ENCODE assay signal across 8 mouse cellular contexts in the genomic region with DNA sequence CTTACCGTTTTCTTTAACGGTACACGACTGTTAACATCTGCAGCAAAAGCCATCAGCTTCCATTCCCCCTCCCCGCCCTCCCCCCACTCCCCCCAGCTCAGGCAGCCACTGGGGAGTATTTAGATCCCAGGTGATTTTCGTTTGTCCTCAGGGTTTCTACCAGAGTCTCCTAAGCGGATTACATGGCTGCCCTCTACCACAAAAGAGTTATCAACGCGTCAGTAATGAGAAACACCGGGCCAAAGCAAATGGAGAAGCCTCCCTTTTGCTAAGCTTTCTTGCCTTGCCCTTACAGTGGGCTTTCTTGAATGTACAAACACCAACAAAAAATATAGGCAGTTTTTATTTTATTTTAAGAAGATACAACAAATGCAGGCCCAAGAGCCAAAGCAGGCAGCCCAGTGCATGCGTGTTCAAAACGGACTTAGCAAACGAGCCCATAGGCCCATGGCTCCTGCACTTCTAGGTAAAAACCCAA. TPM values are rescaled to one million over a fixed set of nuclear protein-coding genes. Genes with fewer than 3 reads are reported as not detected.
DNase-seq lines count a peak whose midpoint lies in the region; ATAC-seq and TF ChIP-seq lines count a peak whose summit lies in the region.

No protein-coding gene starts in this region.

- TF ChIP-seq CTCF in heart, adult 2 months (IDR thresholded peaks at IDR 0.05), result no peak

- H3K4me1 ChIP-seq in heart, adult 2 months (ENCODE audit: control insufficient read depth, insufficient read depth, low read length), result peaks cover 4% of the 10 kb centered on the region
- H3K4me1 ChIP-seq in heart, embryonic 16.5 days (ENCODE audit: control insufficient read depth, insufficient read depth, low read length), result peaks cover 13% of the 10 kb centered on the region

- H3K9ac ChIP-seq in heart, adult 2 months (ENCODE audit: low read depth, low read length), result peak overlapping the region; percentile 37
- H3K9ac ChIP-seq in heart, embryonic 16.5 days (ENCODE audit: low read length), result peak overlapping the region; percentile 88

- peaks cover 5% of the 10 kb centered on the region for H3K36me3 ChIP-seq in heart, adult 2 months (ENCODE audit: control insufficient read depth, insufficient read depth, low read length)
- peaks cover 15% of the 10 kb centered on the region for H3K36me3 ChIP-seq in heart, embryonic 16.5 days (ENCODE audit: control insufficient read depth, insufficient read depth)

- H3K9me3 ChIP-seq in heart, embryonic 16.5 days (replicated peaks; ENCODE audit: control insufficient read depth, low read length), result no peaks in the 10 kb centered on the region

- TF ChIP-seq EP300 in heart, adult 2 months (IDR thresholded peaks at IDR 0.05; ENCODE audit: insufficient read depth, low read depth, low read length), result no peak

- ATAC-seq in heart, embryonic 16.5 days (replicated peaks; ENCODE audit: extremely low read depth, insufficient read depth, low FRiP score), result no peak
- ATAC-seq in megakaryocyte-erythroid progenitor cell, adult 5-6 weeks (replicated peaks; ENCODE audit: low FRiP score, low TSS enrichment, poor library complexity, severe bottlenecking), result peak; percentile 54; the same call in 1 of the 2 replicates

- intact Hi-C loops in heart, adult 2 months (cut with DNase I), result loop anchor here (1.0 to 5.0 kb wide), 2 partner anchors 52 to 75 kb away; no protein-coding TSS in a partner anchor
- intact Hi-C loops in heart, postnatal 25 days (cut with DNase I), result loop anchor here (2.0 kb wide), 2 partner anchors 51 to 227 kb away; a partner anchor contains a TSS
- intact Hi-C loops in left cerebral cortex, postnatal 25 days (cut with DNase I), result loop anchor here (1.0 to 10.0 kb wide), 4 partner anchors 50 to 226 kb away; a partner anchor contains a TSS

- DNase-seq in heart, adult 2 months, result no peak
- DNase-seq in heart, postnatal 25 days (ENCODE audit: low spot score), result no peak
- DNase-seq in ES-CJ7 (ENCODE audit: low read depth, low spot score) (peak; percentile 22), adipocyte (ENCODE audit: low spot score) (no peak)
- DNase-seq in right cerebral cortex, postnatal 25 days, result no peak
- no peak for DNase-seq in left cerebral cortex, postnatal 25 days (ENCODE audit: low spot score in 2 of 2)

- no peaks in the 10 kb centered on the region for H3K27me3 ChIP-seq in heart, adult 2 months (ENCODE audit: control insufficient read depth, insufficient read depth, low read length)
- no peaks in the 10 kb centered on the region for H3K27me3 ChIP-seq in heart, embryonic 16.5 days (ENCODE audit: control insufficient read depth, insufficient read depth, low read length)

- TF ChIP-seq POLR2A in heart, adult 2 months (IDR thresholded peaks at IDR 0.05; ENCODE audit: insufficient read depth, low read depth, low read length), result no peak

- H3K4me3 ChIP-seq in heart, adult 2 months, result peak overlapping the region; percentile 75
- peak overlapping the region; percentile 83 for H3K4me3 ChIP-seq in heart, embryonic 16.5 days (ENCODE audit: low read length)

- peaks cover 2% of the 10 kb centered on the region for H3K79me2 ChIP-seq in heart, adult 2 months (replicated peaks; ENCODE audit: control insufficient read depth, insufficient read depth, low read length)

- H3K27ac ChIP-seq in heart, adult 2 months, result peak overlapping the region; percentile 93
- peak overlapping the region; percentile 74 for H3K27ac ChIP-seq in heart, embryonic 16.5 days (ENCODE audit: low read length)

- H3K4me2 ChIP-seq in heart, embryonic 16.5 days (ENCODE audit: low read depth, low read length), result peak overlapping the region; percentile 90

- 24% methylated on average over 12 of the region's 12 CpGs for WGBS in heart, adult 2 months
- 22% methylated on average over 12 of the region's 12 CpGs for WGBS in heart, embryonic 16.5 days

RNA-seq across cellular contexts. Expression of a gene that starts 0.6 kb away (rescaled TPM):
- total RNA-seq in heart, adult 2 months (2021), result 100 to 1,000 TPM in 1 of 2 experiments, 10 to 100 TPM in 1; 88.9 to 107 TPM
- polyA plus RNA-seq in heart, adult 2 months (2012; rRNA removed), result 48.7 and 77.2 TPM in 2 replicates
- 10 to 100 TPM; 92.8 to 96.6 TPM for total RNA-seq in heart, postnatal 25 days (2021)
- polyA plus RNA-seq in heart, embryonic 16.5 days (2015; fragmentation: Nextera tagmentation; extraction: Ambion mirVana), result 115 and 120 TPM in 2 replicates
- total RNA-seq in megakaryocyte-erythroid progenitor cell, adult 5-6 weeks (2014; fragmentation: Nextera tagmentation), result 65.7 and 77.2 TPM in 2 replicates
- 81.7 and 82.1 TPM in 2 replicates for total RNA-seq in megakaryocyte-erythroid progenitor cell, adult 5-6 weeks (2017)
- total RNA-seq in left cerebral cortex, postnatal 25 days (2021), result 10 to 100 TPM; 75.1 to 76.3 TPM

RNA-seq across cellular contexts. Expression of a gene that starts 50.3 kb away (rescaled TPM):
- 10 to 100 TPM; 10.1 to 11.5 TPM for total RNA-seq in heart, adult 2 months (2021)
- 3.2 and 7.8 TPM in 2 replicates for polyA plus RNA-seq in heart, adult 2 months (2012; rRNA removed)
- total RNA-seq in heart, postnatal 25 days (2021), result 10 to 100 TPM; 10.7 to 10.8 TPM
- polyA plus RNA-seq in heart, embryonic 16.5 days (2015; fragmentation: Nextera tagmentation; extraction: Ambion mirVana), result 7.3 and 8.1 TPM in 2 replicates
- total RNA-seq in megakaryocyte-erythroid progenitor cell, adult 5-6 weeks (2014; fragmentation: Nextera tagmentation), result 10.3 and 12.8 TPM in 2 replicates
- 7.2 and 9.4 TPM in 2 replicates for total RNA-seq in megakaryocyte-erythroid progenitor cell, adult 5-6 weeks (2017)
- 10 to 100 TPM; 44.5 to 46.3 TPM for total RNA-seq in left cerebral cortex, postnatal 25 days (2021)

RNA-seq across cellular contexts. Expression of a gene that starts 53.4 kb away (rescaled TPM):
- 10 to 100 TPM; 53.7 to 53.9 TPM for total RNA-seq in heart, adult 2 months (2021)
- 103 and 154 TPM in 2 replicates for polyA plus RNA-seq in heart, adult 2 months (2012; rRNA removed)
- total RNA-seq in heart, postnatal 25 days (2021), result 10 to 100 TPM; 58.3 to 61.6 TPM
- polyA plus RNA-seq in heart, embryonic 16.5 days (2015; fragmentation: Nextera tagmentation; extraction: Ambion mirVana), result 953 and 1,062 TPM in 2 replicates
- total RNA-seq in megakaryocyte-erythroid progenitor cell, adult 5-6 weeks (2014; fragmentation: Nextera tagmentation), result 1,513 and 1,536 TPM in 2 replicates
- total RNA-seq in megakaryocyte-erythroid progenitor cell, adult 5-6 weeks (2017), result 915 and 1,060 TPM in 2 replicates
- 100 to 1,000 TPM; 156 to 186 TPM for total RNA-seq in left cerebral cortex, postnatal 25 days (2021)

Comparison
In these comparisons a context has a peak if more than half of its experiments do, and no peak if none do; other contexts are left out.
1. RNA of a gene that starts 53.4 kb away (total RNA-seq): 915 to 1,536 TPM in megakaryocyte-erythroid progenitor cell, adult 5-6 weeks; 156 to 186 TPM in left cerebral cortex, postnatal 25 days, 58.3 to 61.6 TPM in heart, postnatal 25 days and 53.7 to 53.9 TPM in heart, adult 2 months; every median in the first group is over 4 times any median in the second.